Comparison of ENCODE assay signal across 10 mouse cellular contexts in genomic region chr19:16872331-16873180, GRCm38 (mm10). TPM values are rescaled to one million over a fixed set of nuclear protein-coding genes. Genes with fewer than 3 reads are reported as not detected.
A peak's percentile ranks its signal among the peaks of the same experiment; 100 is the strongest.
DNase-seq lines count a peak whose midpoint lies in the region; ATAC-seq and TF ChIP-seq lines count a peak whose summit lies in the region.
"Had no signal": no experiment of that assay in that cellular context is flagged by ENCODE, and none has a peak within 500 bp of the region (broad histone marks: within the 10 kb centered on the region; RNA-seq: fewer than 3 reads in every experiment).

No protein-coding gene starts in this region.

- no peak for DNase-seq in layer of hippocampus, adult 2 months (ENCODE audit: low spot score in 2 of 2)
- DNase-seq in layer of hippocampus, adult 18-20 months (ENCODE audit: low spot score in 2 of 2), result no peak
- peak; percentile 24 for DNase-seq in Muller cell, postnatal 12 days (ENCODE audit: inconsistent ontology term)
- DNase-seq in hindbrain, embryonic 14.5 days (ENCODE audit: low spot score), result peak; percentile 32
- DNase-seq in liver, postnatal 0 days, result peak; percentile 20
- DNase-seq in layer of hippocampus, adult 11-12 months (ENCODE audit: low spot score), result no peak

- no peak overlapping the region for H3K27ac ChIP-seq in layer of hippocampus, adult 2 months
- H3K27ac ChIP-seq in embryonic facial prominence, embryonic 13.5 days, result no peak overlapping the region
- H3K27ac ChIP-seq in hindbrain, embryonic 14.5 days, result no peak overlapping the region
- H3K27ac ChIP-seq in liver, postnatal 0 days (ENCODE audit: low read depth), result no peak overlapping the region
- no peak overlapping the region for H3K27ac ChIP-seq in stomach, embryonic 15.5 days

- H3K4me1 ChIP-seq in embryonic facial prominence, embryonic 13.5 days, result peaks cover 61% of the 10 kb centered on the region
- peaks cover 22% of the 10 kb centered on the region for H3K4me1 ChIP-seq in hindbrain, embryonic 14.5 days (replicated peaks; ENCODE audit: control insufficient read depth, insufficient read depth, low read length)
- peaks cover 5% of the 10 kb centered on the region; the same call in 1 of the 2 replicates for H3K4me1 ChIP-seq in liver, postnatal 0 days (ENCODE audit: insufficient read depth)
- peaks cover 31% of the 10 kb centered on the region for H3K4me1 ChIP-seq in stomach, embryonic 15.5 days

- no peaks in the 10 kb centered on the region for H3K9me3 ChIP-seq in embryonic facial prominence, embryonic 13.5 days
- no peaks in the 10 kb centered on the region for H3K9me3 ChIP-seq in hindbrain, embryonic 14.5 days (ENCODE audit: control insufficient read depth, low read length)
- no peaks in the 10 kb centered on the region for H3K9me3 ChIP-seq in liver, postnatal 0 days (ENCODE audit: low read length)
- no peaks in the 10 kb centered on the region for H3K9me3 ChIP-seq in stomach, embryonic 15.5 days

- H3K27me3 ChIP-seq in embryonic facial prominence, embryonic 13.5 days, result peaks cover 100% of the 10 kb centered on the region
- H3K27me3 ChIP-seq in hindbrain, embryonic 14.5 days (ENCODE audit: control insufficient read depth, insufficient read depth, low read length), result peaks cover 96% of the 10 kb centered on the region
- H3K27me3 ChIP-seq in liver, postnatal 0 days (ENCODE audit: insufficient read depth, low read length), result peaks cover 97% of the 10 kb centered on the region
- peaks cover 93% of the 10 kb centered on the region for H3K27me3 ChIP-seq in stomach, embryonic 15.5 days (replicated peaks)

- under 1% methylated on average over 65 of the region's 88 CpGs for WGBS in embryonic facial prominence, embryonic 13.5 days
- WGBS in hindbrain, embryonic 14.5 days, result 0% methylated on average over 76 of the region's 88 CpGs
- whole genome bisulfite sequencing in liver, postnatal 0 days (ENCODE audit: insufficient replicate concordance), result under 1% methylated on average over 69 of the region's 88 CpGs
- 1% methylated on average over 79 of the region's 88 CpGs for WGBS in stomach, embryonic 15.5 days

- TF ChIP-seq EP300 in liver, postnatal 0 days (IDR thresholded peaks at IDR 0.05; ENCODE audit: low read depth), result no peak

- H3K4me2 ChIP-seq in embryonic facial prominence, embryonic 13.5 days, result peak overlapping the region; percentile 77
- H3K4me2 ChIP-seq in hindbrain, embryonic 14.5 days (replicated peaks), result peak overlapping the region; percentile 75
- peak overlapping the region; percentile 62 for H3K4me2 ChIP-seq in liver, postnatal 0 days (ENCODE audit: low read depth, low read length)
- peak overlapping the region; percentile 81 for H3K4me2 ChIP-seq in stomach, embryonic 15.5 days

- no peak for ATAC-seq in embryonic facial prominence, embryonic 13.5 days (ENCODE audit: insufficient number of reproducible peaks, insufficient read depth, low FRiP score, low TSS enrichment, low read depth)
- peak; percentile 49; the same call in 1 of the 2 replicates for ATAC-seq in hindbrain, embryonic 14.5 days (ENCODE audit: low FRiP score)
- ATAC-seq in liver, postnatal 0 days, result no peak
- ATAC-seq in stomach, embryonic 15.5 days (ENCODE audit: insufficient read depth, low FRiP score, low read depth), result peak; percentile 18; the same call in 1 of the 2 replicates

- peak overlapping the region; percentile 30 for H3K4me3 ChIP-seq in layer of hippocampus, adult 2 months
- H3K4me3 ChIP-seq in embryonic facial prominence, embryonic 13.5 days, result peak overlapping the region; percentile 49
- peak overlapping the region; percentile 39 for H3K4me3 ChIP-seq in hindbrain, embryonic 14.5 days (replicated peaks; ENCODE audit: low read length)
- peak overlapping the region; percentile 42 for H3K4me3 ChIP-seq in liver, postnatal 0 days (ENCODE audit: low read depth, low read length)
- peak overlapping the region; percentile 41 for H3K4me3 ChIP-seq in stomach, embryonic 15.5 days (replicated peaks)

- peak overlapping the region; percentile 54; the same call in 1 of the 2 replicates for H3K9ac ChIP-seq in embryonic facial prominence, embryonic 13.5 days
- H3K9ac ChIP-seq in hindbrain, embryonic 14.5 days, result peak overlapping the region; percentile 45
- H3K9ac ChIP-seq in liver, postnatal 0 days (replicated peaks), result no peak overlapping the region
- H3K9ac ChIP-seq in stomach, embryonic 15.5 days, result no peak overlapping the region

- no peaks in the 10 kb centered on the region for H3K36me3 ChIP-seq in embryonic facial prominence, embryonic 13.5 days
- H3K36me3 ChIP-seq in hindbrain, embryonic 14.5 days (replicated peaks; ENCODE audit: control insufficient read depth, insufficient read depth), result no peaks in the 10 kb centered on the region
- H3K36me3 ChIP-seq in liver, postnatal 0 days (replicated peaks; ENCODE audit: insufficient read depth, low read length), result no peaks in the 10 kb centered on the region
- no peaks in the 10 kb centered on the region for H3K36me3 ChIP-seq in stomach, embryonic 15.5 days

- TF ChIP-seq CTCF in layer of hippocampus, adult 2 months (conservative IDR thresholded peaks at IDR 0.05), result no peak
- no peak for TF ChIP-seq CTCF in liver, postnatal 0 days (IDR thresholded peaks at IDR 0.05; ENCODE audit: low read depth)

RNA-seq across cellular contexts. Expression of gene Foxb2, which starts 1.0 kb away (rescaled TPM):
- total RNA-seq in layer of hippocampus, adult 2 months (2021), result not detected
- total RNA-seq in layer of hippocampus, adult 18-20 months (2021), result not detected
- 0.18 TPM in 1 of 2 replicates, not detected in the other for polyA plus RNA-seq in embryonic facial prominence, embryonic 13.5 days (2015; fragmentation: Nextera tagmentation; extraction: Ambion mirVana)
- 0.60 and 0.82 TPM in 2 replicates for polyA plus RNA-seq in hindbrain, embryonic 14.5 days (2014; fragmentation: Nextera tagmentation; extraction: Ambion mirVana)
- not detected in 2 replicates for polyA plus RNA-seq in liver, postnatal 0 days (2015; fragmentation: Nextera tagmentation; extraction: Ambion mirVana)
- polyA plus RNA-seq in stomach, embryonic 15.5 days (2015; fragmentation: Nextera tagmentation; extraction: Ambion mirVana), result not detected in 2 replicates
- total RNA-seq: adrenal gland, postnatal 36 days; layer of hippocampus, postnatal 25 days had no signal

Comparison
In these comparisons a context has a peak if more than half of its experiments do, and no peak if none do; other contexts are left out.
1. DNase-seq: peak in Muller cell, postnatal 12 days (single experiment), hindbrain, embryonic 14.5 days (single experiment) and liver, postnatal 0 days (single experiment); none in layer of hippocampus, adult 2 months (0 of 2), layer of hippocampus, adult 18-20 months (0 of 2) and layer of hippocampus, adult 11-12 months (single experiment).
2. ATAC-seq: peak in hindbrain, embryonic 14.5 days (single experiment) and stomach, embryonic 15.5 days (single experiment); none in embryonic facial prominence, embryonic 13.5 days (single experiment) and liver, postnatal 0 days (single experiment).
3. H3K9ac ChIP-seq: peak in embryonic facial prominence, embryonic 13.5 days (single experiment) and hindbrain, embryonic 14.5 days (single experiment); none in liver, postnatal 0 days (single experiment) and stomach, embryonic 15.5 days (single experiment).
4. Peak in every context shown above with its lines, with median percentiles within 50 percentile points of each other: H3K4me3 ChIP-seq and H3K4me2 ChIP-seq.